Mouse (Mus musculus) embryonic facial prominence, embryonic 13.5 days (tissue): ENCODE results near the gene Orc2. TPM values are rescaled to one million over a fixed set of nuclear protein-coding genes. Genes with fewer than 3 reads are reported as not detected.

Experiments used
- ATAC-seq: fragments of 200-750 bp; cut with Nextera tagmentation; 2 replicates; pipeline ENCODE4 v1.8.0; 2017; ENCODE audit warnings: low read depth; ENCODE audit not compliant: insufficient number of reproducible peaks, insufficient read depth, low FRiP score, low TSS enrichment
- H3K27ac ChIP-seq: fragments of 300-500 bp; sonication (generic); 2 replicates; pipeline ENCODE4 v1.5.1; 2015; ENCODE audit warnings: moderate library complexity, mild to moderate bottlenecking, inconsistent platforms
- H3K27me3 ChIP-seq: fragments of 300-500 bp; sonication (generic); 2 replicates; pipeline ENCODE4 v1.6.1; 2015; ENCODE audit warnings: mild to moderate bottlenecking, inconsistent platforms
- H3K36me3 ChIP-seq: fragments of 300-500 bp; sonication (generic); 2 replicates; pipeline ENCODE4 v1.6.1; 2015; ENCODE audit warnings: mild to moderate bottlenecking, inconsistent platforms
- H3K4me1 ChIP-seq: fragments of 300-500 bp; sonication (generic); 2 replicates; pipeline ENCODE4 v1.6.1; 2015; ENCODE audit warnings: inconsistent platforms
- H3K4me2 ChIP-seq: fragments of 300-500 bp; sonication (generic); 2 replicates; pipeline ENCODE4 v1.6.1; 2015; ENCODE audit warnings: moderate library complexity, mild to moderate bottlenecking, inconsistent platforms
- H3K4me3 ChIP-seq: fragments of 300-500 bp; sonication (generic); 2 replicates; pipeline ENCODE4 v1.5.1; 2015; ENCODE audit warnings: mild to moderate bottlenecking, inconsistent platforms
- H3K9ac ChIP-seq: fragments of 300-500 bp; sonication (generic); 2 replicates; pipeline ENCODE4 v1.6.1; 2015; ENCODE audit warnings: mild to moderate bottlenecking, inconsistent platforms
- H3K9me3 ChIP-seq: fragments of 300-500 bp; sonication (generic); 2 replicates; pipeline ENCODE4 v1.6.1; 2016; ENCODE audit warnings: inconsistent platforms
- WGBS: fragments of 180-500 bp; shearing (Covaris S2); methylation state at CpG from one replicate; pipeline ENCODE4 v1.1.7; 2015; ENCODE audit warnings: mixed read lengths; 5-methylcytosine and 5-hydroxymethylcytosine counted together
- polyA plus RNA-seq: library from polyadenylated mRNA; unstranded; fragments of >200 nt; fragmentation: Nextera tagmentation; extraction: Ambion mirVana; gene quantifications from 2 replicates; pipeline ENCODE4 v1.2.1, GENCODE M21; 2015

The Orc2 gene
- polyA plus RNA-seq, 1 experiment from 2014 or later: 36.5 TPM

DNA sequence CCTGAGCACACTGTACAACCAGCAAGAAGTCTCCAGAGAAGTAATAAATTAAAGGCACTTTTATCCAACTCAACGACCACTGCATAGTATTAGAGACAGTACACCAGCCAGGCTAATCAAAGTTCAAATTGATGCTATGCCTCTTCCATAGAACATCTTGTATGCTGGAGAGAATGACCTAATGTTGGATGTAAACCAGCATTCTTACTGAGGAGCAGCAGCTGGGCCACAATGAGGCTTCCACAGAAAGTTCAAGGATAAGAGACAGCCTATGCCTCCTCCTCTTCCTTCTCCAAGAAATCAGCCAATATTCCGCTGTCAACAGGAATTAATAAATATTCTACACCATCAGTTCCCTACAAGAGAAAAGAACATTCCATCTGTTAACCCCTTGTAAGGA is 41.0 kb downstream of the Orc2 start:
- H3K27me3 ChIP-seq: no peaks in the 10 kb centered on the region
- H3K4me2 ChIP-seq: no peak overlapping the region
- peaks cover 86% of the 10 kb centered on the region for H3K36me3 ChIP-seq
- H3K9ac ChIP-seq: no peak overlapping the region
- ATAC-seq: no peak
- H3K4me1 ChIP-seq: no peaks in the 10 kb centered on the region
- no peak overlapping the region for H3K4me3 ChIP-seq
- no peak overlapping the region for H3K27ac ChIP-seq
- 88% methylated on average over 2 of the region's 2 CpGs for WGBS
- no peaks in the 10 kb centered on the region for H3K9me3 ChIP-seq

DNA sequence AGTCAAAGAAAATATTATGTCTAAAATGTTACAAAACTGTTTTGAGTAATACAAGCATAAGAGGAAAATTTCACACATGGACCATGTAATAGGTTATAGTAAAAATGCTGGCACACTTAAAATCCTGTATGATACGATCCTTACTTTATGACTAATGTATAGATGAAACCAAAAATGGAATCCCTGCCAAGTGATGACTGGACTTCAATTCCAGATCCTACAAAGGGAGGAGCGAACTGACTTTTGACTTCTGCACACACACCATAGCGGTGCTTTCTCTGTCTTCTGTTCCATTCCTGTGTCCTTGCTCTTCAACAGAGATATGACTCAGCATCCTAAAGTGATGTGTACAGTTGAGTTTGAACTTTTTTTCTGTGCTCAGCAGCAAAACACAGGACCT is 44.3 kb downstream of the Orc2 start:
- H3K27me3 ChIP-seq: no peaks in the 10 kb centered on the region
- H3K9ac ChIP-seq: no peak overlapping the region
- H3K4me3 ChIP-seq: no peak overlapping the region
- no peaks in the 10 kb centered on the region for H3K4me1 ChIP-seq
- WGBS: 93% methylated on average over 3 of the region's 3 CpGs
- no peak for ATAC-seq
- no peaks in the 10 kb centered on the region for H3K9me3 ChIP-seq
- H3K4me2 ChIP-seq: no peak overlapping the region
- peaks cover 95% of the 10 kb centered on the region for H3K36me3 ChIP-seq
- no peak overlapping the region for H3K27ac ChIP-seq

DNA sequence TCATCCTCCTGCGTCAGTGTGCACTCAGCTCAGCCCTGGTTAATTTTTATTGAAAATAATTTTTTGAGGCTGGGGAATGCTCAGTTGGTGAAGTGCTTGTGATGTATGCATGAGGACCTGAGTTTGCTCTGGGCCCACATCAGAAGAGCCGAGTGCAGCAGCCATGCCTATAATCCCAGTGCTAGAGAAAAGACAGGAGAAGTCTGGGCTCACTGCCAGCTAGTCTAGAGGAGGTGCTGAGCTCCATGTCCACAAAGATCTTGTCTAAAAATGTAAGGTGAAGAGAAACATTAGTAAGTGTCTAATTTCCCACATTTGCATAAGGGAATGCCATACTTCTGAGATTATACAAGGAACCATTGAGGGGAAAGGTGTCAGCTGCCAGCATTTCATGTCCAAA is 46.0 kb downstream of the Orc2 start:
- no peak overlapping the region for H3K4me3 ChIP-seq

DNA sequence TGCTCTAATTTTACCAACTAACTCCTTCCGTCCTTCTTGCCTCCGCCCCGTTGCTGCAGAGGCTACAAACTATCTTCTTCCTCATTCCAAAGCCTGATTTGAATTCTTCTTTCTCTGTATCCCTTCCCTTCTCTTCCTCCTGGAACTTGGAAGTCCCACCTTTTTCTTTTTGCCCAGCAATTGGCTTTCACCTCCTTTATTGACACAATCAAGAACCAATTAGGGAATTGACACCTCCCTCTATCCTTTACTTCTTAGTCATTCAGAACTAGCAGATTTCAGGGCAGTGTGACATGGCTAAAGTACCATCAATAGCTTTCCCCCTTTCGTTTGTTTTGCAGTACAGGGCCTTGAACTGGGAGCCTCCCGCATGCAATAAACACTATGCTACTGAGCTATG is 46.7 kb downstream of the Orc2 start:
- Histone ChIP-seq H3K4me1 (no peaks in the 10 kb centered on the region), H3K9me3 (no peaks in the 10 kb centered on the region), H3K36me3 (peaks cover 97% of the 10 kb centered on the region), H3K4me3 (no peak overlapping the region), H3K9ac (no peak overlapping the region), H3K27me3 (no peaks in the 10 kb centered on the region), H3K4me2 (no peak overlapping the region), H3K27ac (no peak overlapping the region)
- ATAC-seq: no peak
- 89% methylated on average over 5 of the region's 5 CpGs for WGBS

More for the DNA sequence above, 46.0 kb downstream of the Orc2 start:
- no peaks in the 10 kb centered on the region for H3K27me3 ChIP-seq
- no peak overlapping the region for H3K27ac ChIP-seq
- 82% methylated on average over 2 of the region's 2 CpGs for WGBS
- no peaks in the 10 kb centered on the region for H3K9me3 ChIP-seq
- no peaks in the 10 kb centered on the region for H3K4me1 ChIP-seq
- H3K4me2 ChIP-seq: no peak overlapping the region
- peaks cover 95% of the 10 kb centered on the region for H3K36me3 ChIP-seq
- H3K9ac ChIP-seq: no peak overlapping the region
- ATAC-seq: no peak

DNA sequence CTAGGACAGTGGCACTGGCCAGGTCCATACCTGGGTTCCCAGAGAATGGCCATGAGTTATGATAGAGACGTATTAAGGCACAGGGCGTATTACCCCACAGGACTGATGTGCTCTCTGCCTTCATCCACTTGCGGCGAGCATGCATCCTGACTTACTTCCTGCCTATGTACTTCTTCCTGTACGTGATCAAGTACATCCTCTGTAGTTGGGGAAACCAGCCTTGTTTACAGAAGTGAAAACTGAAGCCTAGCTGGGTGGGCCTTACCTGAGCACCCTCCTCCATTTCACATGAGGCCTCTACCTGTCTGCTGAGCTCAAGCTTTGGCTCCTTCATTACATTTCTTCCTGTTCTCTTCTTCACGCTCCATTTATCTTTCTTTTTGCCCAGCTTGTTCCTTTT is 50.6 kb downstream of the Orc2 start:
- no peaks in the 10 kb centered on the region for H3K27me3 ChIP-seq
- no peak for ATAC-seq
- no peaks in the 10 kb centered on the region for H3K9me3 ChIP-seq
- 87% methylated on average over 6 of the region's 6 CpGs for WGBS
- H3K27ac ChIP-seq: no peak overlapping the region
- H3K4me1 ChIP-seq: no peaks in the 10 kb centered on the region
- H3K4me2 ChIP-seq: no peak overlapping the region
- H3K36me3 ChIP-seq: peaks cover 92% of the 10 kb centered on the region
- no peak overlapping the region for H3K9ac ChIP-seq
- no peak overlapping the region for H3K4me3 ChIP-seq

DNA sequence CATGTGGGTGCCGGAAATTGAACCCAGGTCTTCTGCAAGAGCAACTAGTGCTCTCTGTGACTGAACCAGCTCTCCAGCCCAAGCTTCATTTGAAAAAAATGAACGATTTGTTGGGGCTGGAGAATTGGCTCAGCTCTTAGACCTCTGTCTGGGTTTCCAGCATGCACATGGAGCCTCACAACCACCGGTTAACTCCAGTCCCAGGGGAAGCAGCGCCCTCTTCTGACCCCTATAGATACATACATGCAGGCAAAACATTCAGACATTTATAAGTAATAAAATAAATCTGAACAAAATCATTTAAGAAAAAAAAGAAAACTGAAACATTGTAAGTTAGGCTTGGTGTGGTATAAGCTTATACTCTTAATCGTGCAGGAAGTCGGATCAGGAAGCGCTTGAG is 56.5 kb downstream of the Orc2 start:
- Histone ChIP-seq H3K27me3 (no peaks in the 10 kb centered on the region), H3K9me3 (no peaks in the 10 kb centered on the region), H3K4me2 (no peak overlapping the region), H3K9ac (no peak overlapping the region), H3K4me1 (peaks cover 17% of the 10 kb centered on the region), H3K36me3 (peaks cover 51% of the 10 kb centered on the region), H3K4me3 (no peak overlapping the region), H3K27ac (no peak overlapping the region)
- WGBS: 88% methylated on average over 7 of the region's 7 CpGs
- ATAC-seq: no peak

DNA sequence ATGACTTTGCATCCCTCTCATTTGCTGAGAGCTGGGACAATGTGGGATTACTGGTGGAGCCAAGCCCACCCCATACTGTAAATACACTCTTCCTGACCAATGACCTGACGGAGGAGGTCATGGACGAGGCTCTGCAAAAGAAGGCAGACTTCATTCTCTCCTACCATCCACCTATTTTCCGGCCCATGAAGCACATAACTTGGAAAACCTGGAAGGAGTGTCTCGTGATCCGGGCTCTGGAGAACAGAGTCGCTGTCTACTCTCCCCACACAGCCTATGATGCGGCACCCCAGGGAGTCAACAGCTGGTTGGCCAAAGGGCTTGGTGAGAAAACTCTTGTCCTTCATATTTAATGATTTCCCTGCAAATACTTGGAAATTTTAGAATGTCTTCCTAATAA is 57.1 kb downstream of the Orc2 start:
- no peak overlapping the region for H3K9ac ChIP-seq
- no peak overlapping the region for H3K27ac ChIP-seq
- H3K27me3 ChIP-seq: no peaks in the 10 kb centered on the region
- H3K4me3 ChIP-seq: no peak overlapping the region
- no peaks in the 10 kb centered on the region for H3K9me3 ChIP-seq
- peaks cover 45% of the 10 kb centered on the region for H3K36me3 ChIP-seq
- WGBS: 95% methylated on average over 7 of the region's 7 CpGs
- peaks cover 17% of the 10 kb centered on the region for H3K4me1 ChIP-seq
- ATAC-seq: no peak
- H3K4me2 ChIP-seq: no peak overlapping the region

DNA sequence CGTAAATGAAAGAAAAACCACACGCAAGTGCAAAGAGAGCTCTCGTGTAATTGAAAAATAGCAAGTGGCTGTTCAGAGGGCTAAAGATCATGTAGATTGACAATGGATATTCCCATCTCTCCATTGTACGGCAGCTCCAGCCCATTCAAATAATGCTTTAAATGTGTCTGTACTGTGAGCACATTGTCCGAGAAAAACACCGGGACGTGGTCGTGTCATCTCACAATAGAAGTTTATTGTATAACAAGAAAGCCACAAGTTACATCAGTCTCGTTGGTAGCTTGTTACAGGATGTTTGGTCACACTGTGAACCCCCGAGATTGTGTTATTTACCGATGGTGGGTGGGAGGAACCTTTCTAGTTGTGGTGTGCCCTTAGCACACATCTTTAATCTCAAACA is 59.0 kb downstream of the Orc2 start:
- Histone ChIP-seq H3K27me3 (no peaks in the 10 kb centered on the region), H3K27ac (peak overlapping the region; percentile 95), H3K4me3 (peak overlapping the region; percentile 71), H3K4me2 (peak overlapping the region; percentile 69), H3K9me3 (no peaks in the 10 kb centered on the region), H3K9ac (peak overlapping the region; percentile 91), H3K4me1 (peaks cover 17% of the 10 kb centered on the region), H3K36me3 (peaks cover 45% of the 10 kb centered on the region)
- ATAC-seq: no peak
- 6% methylated on average over 11 of the region's 11 CpGs for WGBS

DNA sequence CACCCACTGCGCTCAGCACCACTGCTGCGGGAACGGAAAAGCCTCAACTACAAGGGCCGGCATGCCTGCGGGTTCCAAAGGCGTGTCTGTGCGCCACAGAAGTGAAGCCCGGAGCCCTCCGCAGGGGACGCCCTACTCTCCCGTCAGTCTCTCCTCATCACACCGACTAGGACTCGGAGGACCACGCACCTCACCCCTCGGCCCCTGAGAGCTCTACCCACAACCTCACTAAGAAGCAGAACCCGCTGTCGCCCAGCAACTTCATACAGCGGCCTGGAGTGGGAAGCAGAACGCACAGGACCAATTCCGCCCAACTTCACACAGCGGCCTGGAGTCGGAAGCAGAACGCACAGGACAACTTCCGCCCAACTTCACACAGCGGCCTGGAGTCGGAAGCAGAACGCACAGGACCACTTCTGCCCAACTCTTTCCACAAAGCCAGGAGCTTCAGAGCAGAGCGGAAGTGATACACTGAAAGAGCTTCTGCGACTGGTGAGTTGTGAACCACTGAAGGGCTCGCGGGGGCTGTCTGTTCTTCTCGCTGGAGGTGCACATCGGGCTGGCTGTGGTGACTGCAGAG is 59.7 kb downstream of the Orc2 start, which contains the start of the genes Nif3l1 and Ppil3:
TSS of gene Nif3l1 (plus strand) at position 9 of the 580 bp plus-strand sequence.
TSS of gene Ppil3 (minus strand) at position 344 of the 580 bp plus-strand sequence.
- peak within 1 kb of the TSS; percentile 69 for H3K4me2 ChIP-seq
- H3K27ac ChIP-seq: peak within 1 kb of the TSS; percentile 95
- H3K9me3 ChIP-seq: no peaks in the 10 kb centered on the region
- H3K4me3 ChIP-seq: peak within 1 kb of the TSS; percentile 71
- H3K36me3 ChIP-seq: peaks cover 44% of the 10 kb centered on the region
- ATAC-seq: peak; percentile 89
- H3K4me1 ChIP-seq: peaks cover 17% of the 10 kb centered on the region
- peak within 1 kb of the TSS; percentile 91 for H3K9ac ChIP-seq
- WGBS: under 1% methylated on average over 33 of the region's 33 CpGs
- no peaks in the 10 kb centered on the region for H3K27me3 ChIP-seq

DNA sequence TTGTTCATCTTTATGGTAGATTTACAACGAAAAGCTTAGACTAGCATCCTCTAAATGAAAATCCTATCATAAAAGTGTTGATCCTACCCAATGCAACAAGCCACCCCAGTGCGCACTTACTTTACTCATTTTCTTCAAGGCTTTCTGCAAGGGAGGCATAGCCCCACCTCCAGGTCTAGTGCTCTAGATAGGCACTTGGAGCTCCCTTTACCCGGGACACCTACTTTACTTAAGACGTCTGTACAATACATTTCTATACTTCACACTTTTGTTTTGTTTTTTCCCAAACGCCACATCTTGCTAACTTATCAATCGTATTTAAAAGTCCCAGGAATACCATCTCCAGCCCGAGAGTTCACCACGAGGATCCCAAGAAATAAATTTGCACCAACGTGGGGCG is 60.2 kb downstream of the Orc2 start:
- no peak for ATAC-seq
- peak overlapping the region; percentile 71 for H3K4me3 ChIP-seq
- H3K27ac ChIP-seq: peak overlapping the region; percentile 95
- peak overlapping the region; percentile 91 for H3K9ac ChIP-seq
- no peaks in the 10 kb centered on the region for H3K9me3 ChIP-seq
- peak overlapping the region; percentile 69 for H3K4me2 ChIP-seq
- 10% methylated on average over 10 of the region's 10 CpGs for WGBS
- peaks cover 17% of the 10 kb centered on the region for H3K4me1 ChIP-seq
- H3K36me3 ChIP-seq: peaks cover 46% of the 10 kb centered on the region
- no peaks in the 10 kb centered on the region for H3K27me3 ChIP-seq

DNA sequence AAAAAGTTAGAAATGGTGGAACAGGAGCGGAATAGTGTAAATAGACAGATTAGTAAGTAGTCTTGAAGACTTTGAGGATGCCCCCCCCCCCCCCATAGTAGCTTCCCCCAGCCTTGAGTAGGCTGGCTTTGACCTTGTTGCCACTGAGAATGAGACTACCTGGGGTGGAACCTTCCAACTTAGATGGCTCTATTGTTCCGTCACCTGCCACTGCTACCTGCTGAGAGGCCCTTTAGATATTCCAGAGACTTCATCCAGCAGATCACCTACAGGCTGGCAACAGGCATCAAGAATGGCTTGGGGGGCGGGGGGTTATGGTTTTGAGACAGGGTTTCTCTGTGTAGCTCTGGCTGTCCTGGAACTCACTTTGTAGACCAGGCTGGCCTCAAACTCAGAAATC is 80.4 kb downstream of the Orc2 start:
- Histone ChIP-seq H3K9me3 (no peaks in the 10 kb centered on the region), H3K27ac (no peak overlapping the region), H3K4me2 (peak overlapping the region; percentile 51), H3K27me3 (no peaks in the 10 kb centered on the region), H3K36me3 (peaks cover 15% of the 10 kb centered on the region), H3K4me3 (no peak overlapping the region), H3K4me1 (peaks cover 20% of the 10 kb centered on the region), H3K9ac (no peak overlapping the region)
- 90% methylated on average over 3 of the region's 3 CpGs for WGBS
- ATAC-seq: no peak

DNA sequence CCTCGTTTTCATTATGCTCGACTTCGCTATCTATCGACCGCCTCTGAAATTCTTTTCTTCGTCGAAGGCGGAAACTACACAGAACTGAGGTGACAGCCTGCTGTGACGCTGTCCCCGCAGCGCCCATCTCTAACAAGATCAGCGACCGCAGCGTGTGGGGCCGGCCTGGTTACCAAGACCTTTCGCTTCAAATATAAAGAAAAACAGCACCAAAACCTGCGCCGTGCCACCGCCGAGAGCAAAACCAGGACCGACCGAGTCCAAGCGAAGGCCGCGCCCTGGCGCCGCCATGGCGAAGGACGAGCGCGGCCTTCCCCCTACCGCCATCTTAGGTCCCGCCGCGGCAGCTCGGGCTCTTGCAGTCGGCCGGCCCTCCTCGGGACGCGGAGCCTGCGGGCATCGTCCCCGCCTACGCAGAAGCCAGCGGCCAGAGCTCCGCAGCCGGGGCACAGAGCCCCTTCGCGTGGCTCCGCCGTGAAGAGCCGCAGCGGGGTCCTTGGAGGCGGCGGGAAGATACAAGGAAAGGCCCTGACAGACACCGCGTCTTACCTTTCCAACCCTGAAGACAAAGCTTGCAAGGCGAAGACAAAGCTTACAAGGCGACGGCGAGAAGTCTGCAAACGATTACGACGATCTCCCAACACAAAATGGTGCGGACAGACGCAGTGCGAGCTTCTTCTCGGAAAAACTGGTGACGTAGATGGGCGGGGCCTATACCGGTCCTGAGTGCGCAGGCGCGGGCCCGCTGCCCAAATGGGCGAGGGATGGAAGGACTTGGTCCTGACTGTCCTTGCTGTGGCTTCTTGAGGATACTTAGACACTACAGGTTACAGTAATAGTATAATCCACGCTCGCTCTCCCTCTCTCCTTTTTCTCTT is 81.3 kb downstream of the Orc2 start, which contains the start of gene Clk1:
TSS of gene Clk1 (minus strand) at position 696 of the 878 bp plus-strand sequence.
- peaks cover 24% of the 10 kb centered on the region for H3K36me3 ChIP-seq
- H3K27ac ChIP-seq: peak within 1 kb of the TSS; percentile 99
- H3K9ac ChIP-seq: peak within 1 kb of the TSS; percentile 100
- H3K4me3 ChIP-seq: peak within 1 kb of the TSS; percentile 95
- H3K4me1 ChIP-seq: peaks cover 20% of the 10 kb centered on the region
- H3K4me2 ChIP-seq: peak within 1 kb of the TSS; percentile 83
- ATAC-seq: peak; percentile 93
- H3K27me3 ChIP-seq: no peaks in the 10 kb centered on the region
- H3K9me3 ChIP-seq: no peaks in the 10 kb centered on the region
- under 1% methylated on average over 79 of the region's 79 CpGs for WGBS
